Mouse (Mus musculus) thymus, postnatal 14 days (tissue): ENCODE measurements around the gene 1700010B08Rik.
"Not testable (repeated sequence)": the region's sequence is repeated elsewhere in the genome, so short reads cannot be mapped to it uniquely, and the experiment has no call there.

Experiments used
- DNase-seq: peaks from one replicate; pipeline ENCODE4 v3.0.0; 2021

1700010B08Rik gene

DNA sequence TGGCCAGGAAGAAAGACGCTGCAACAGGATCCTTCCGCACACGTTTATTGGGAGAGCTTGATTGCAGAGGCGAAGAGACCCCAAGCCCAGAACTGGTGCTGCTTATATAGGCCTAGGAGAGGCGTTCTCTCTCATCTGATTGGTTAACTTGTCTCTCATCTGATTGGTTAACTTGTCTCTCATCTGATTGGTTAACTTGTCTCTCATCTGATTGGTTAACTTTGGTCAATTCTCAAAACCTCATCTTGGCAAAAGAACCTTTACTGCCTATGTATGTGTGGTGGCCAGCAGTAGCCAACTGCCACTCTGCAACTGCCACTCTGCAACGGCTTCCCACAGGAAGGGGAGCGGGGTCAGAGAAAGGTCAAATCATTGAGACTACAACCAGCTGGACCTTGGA, at the start of gene 1700010B08Rik:
1700010B08Rik (plus strand) TSS at position 301 of the 400 bp plus-strand sequence.
- DNase-seq, result not testable (repeated sequence)

DNA sequence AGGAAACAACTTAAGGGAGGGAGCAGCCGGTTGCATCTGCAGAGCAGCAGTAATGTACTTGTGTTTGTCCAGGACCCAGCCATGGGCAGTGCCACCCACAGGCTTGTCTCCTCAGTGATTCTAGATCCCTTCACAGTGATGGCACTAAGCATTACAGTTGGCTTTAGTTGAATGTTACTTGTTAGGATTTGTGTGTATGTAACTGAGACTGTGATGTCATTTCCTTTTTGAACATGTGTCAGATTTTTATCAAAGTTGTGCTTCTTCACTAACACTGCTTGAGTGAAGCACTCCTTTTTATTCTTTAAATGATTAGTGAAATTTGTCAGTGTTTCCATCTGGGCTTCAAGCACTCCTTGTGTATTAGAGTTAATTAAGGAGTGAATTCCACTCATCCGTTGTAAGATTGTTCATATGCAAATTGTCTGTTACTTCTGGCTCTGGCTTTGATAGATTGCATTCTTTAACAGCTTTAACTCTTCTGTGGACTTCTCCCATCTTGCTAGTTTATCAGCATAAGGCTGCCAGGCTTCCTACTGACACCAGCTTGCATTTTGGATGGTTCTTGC, 46.8 kb upstream of the 1700010B08Rik start:
- no peak for DNase-seq

DNA sequence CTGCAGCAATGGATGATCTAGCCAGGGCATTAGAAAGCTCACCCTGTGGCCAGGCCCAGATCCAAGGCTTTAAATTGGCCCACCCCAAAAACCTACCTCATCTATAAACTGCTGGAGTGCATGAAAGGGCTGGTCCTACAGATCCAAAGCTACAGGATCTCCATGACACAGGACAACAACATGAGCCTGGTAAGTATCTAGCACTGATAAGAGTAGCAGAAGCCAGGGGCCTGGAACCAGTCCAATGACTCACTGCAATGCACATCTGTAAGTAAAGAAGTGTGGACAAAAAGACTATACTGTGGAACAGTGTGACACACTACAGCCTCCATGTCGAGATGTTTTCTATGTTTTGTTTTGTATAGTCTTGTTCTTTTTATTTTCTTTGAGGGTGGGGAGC, 45.7 kb upstream of the 1700010B08Rik start:
- no peak for DNase-seq

DNA sequence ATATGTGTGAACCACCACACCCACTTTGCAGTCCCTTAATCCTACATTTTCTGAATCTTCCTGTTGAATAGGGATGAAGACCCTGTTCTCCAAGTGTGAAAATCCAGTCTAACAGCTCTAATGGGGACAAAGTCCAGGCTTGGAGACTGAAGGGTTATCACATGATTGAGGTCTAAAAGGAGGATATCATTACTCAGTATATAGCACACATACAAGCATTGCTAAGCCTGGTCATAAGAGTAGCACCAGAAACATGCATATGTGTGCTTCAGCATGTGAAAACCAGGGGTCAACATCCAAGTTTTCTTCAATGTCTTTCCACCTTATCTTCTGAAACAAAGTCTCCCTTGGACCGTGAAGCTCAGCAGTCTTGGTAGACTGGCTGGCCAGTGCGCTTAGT, 40.6 kb upstream of the 1700010B08Rik start:
- no peak for DNase-seq

DNA sequence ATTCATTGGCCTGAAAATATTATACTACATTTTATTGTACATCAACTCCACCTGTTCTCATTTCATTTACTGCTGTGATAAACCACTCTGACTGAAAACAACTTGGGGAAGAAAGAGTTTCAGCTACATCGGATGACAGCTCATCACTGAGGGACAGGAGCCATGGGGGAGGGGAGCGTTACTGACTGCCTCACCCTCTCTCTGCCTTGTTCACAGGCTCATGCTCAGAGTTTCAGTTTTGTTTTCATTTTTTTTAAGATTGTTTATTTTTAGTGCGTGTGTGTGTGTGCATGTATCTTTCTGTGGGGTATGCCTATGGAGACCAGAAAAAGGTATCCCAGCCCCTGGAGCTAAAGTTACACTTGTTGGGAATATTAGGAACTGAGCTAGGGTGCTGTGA, 40.0 kb upstream of the 1700010B08Rik start:
- peak; percentile 55 for DNase-seq

DNA sequence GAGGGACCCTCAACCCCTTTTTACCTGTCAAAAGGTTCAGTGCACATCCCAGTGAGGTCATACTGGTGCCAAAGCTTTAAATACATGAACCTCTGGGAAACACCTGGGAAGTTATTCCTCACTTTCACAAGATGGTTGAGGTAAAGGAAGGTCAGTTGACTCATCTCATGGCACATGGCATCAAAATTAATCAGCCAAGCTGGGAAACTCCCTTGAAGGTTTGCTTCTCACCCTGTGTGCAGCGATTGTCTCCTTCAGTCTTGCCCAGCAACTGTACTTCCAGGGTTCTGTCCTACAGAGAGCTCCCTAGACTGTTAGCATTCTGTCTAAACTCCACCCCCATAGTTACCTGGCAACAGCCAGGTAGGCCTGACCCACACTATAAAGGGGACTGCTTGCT, 39.1 kb upstream of the 1700010B08Rik start:
- DNase-seq, result no peak

DNA sequence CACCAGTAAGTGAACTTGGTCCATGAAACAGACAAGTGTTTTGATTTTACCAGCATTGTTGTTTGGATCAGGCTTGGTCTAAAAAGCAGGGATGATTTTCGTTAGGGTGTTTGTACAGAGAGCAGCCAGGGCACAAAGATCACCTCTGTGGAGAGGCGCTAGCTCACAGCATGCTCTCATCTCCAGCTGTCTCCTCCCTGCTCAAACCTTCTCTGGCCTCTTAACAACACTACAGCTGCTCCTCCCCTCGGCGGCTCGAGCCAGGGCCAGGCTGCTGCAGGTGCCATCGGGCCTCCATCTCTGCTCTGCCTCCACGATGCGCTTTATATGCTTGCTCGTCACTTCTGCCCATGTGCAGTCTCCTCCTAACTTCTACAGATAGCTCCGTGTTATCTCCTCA, 36.4 kb upstream of the 1700010B08Rik start:
- DNase-seq, result no peak

DNA sequence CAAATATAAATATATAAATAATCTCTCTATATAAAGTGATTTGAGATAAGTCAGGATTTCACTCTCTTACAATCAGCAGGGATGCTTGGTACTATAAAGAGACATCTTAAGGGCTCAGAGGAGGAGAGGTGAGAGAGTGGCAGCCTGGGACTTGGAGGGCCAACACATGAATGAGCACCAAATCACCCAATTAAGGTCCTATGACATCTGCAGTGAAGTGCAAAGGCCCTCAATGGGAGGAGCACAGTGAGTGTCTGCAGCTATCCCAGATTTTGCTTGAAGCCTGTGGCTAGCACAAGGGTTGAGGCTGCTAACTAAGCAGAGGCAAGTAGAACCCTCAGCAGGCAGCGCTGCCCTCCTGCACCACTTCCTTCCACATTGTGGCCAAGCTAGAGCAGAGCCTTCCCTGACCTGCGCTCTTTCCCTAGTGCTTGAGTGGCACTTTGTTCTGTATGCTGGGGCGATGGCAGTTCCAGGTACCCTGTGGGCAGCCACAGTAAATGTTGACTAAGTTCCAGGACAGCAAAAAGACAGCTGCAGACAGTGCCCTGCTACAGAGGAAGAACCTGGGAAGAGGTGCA, 33.3 kb upstream of the 1700010B08Rik start:
- peak; percentile 15 for DNase-seq

DNA sequence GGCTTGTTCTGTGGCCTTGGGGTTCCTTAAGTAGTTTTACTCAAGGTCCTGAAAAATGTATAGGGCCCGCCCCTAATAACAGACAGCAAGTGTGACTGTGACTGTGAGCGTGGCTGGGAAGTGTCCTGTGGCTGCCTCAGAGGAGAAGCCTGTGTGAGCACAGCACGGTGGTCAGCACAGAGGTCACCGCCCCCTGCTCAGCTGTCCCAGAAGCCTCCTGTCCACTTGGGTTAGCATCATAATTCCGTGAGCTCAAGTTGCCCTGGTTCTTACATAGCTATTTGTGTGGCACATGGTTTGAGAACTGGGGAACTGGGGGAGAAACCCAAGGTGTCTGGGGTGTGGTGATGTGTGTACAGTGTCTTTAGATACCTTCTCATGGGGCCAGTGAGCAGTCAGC, 31.9 kb upstream of the 1700010B08Rik start:
- no peak for DNase-seq

DNA sequence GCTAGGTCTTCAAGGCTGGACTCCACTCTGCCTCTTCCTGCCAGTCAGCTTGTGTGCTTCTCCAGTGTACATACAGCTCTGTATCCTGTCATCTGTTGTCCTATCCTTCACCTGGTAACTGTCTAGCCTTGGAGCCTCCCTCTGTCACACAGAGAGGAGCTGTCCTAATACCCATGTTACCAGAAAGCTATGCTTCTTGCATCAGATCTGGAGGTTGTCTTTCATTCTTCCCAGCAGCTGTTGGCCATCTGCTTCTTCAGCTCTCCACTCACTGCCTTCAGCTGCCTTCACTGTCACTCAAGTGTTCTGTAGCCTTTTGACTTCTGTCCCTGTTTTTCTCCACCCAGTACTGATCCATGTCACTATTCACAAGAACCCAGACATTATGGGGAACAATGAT, 29.4 kb upstream of the 1700010B08Rik start:
- no peak for DNase-seq

DNA sequence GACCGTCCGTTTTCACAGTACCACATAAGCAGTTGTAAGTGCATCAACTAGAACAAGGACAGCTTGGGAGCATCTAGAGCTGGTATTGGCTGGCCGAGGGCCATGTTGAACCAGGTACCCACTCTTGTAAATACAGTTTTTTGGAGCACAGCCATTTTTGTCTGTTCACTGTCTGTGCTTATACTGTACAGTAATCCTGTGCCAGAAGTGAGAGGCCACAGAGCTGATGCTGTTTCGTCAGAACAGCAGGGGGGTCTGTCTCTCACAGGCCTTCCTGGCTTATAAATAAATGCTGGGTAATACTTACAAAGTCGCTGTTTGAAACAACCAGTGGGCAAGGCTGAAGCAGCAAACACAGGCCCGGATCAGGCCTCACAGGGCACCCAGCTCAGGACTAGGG, 27.5 kb upstream of the 1700010B08Rik start:
- no peak for DNase-seq

DNA sequence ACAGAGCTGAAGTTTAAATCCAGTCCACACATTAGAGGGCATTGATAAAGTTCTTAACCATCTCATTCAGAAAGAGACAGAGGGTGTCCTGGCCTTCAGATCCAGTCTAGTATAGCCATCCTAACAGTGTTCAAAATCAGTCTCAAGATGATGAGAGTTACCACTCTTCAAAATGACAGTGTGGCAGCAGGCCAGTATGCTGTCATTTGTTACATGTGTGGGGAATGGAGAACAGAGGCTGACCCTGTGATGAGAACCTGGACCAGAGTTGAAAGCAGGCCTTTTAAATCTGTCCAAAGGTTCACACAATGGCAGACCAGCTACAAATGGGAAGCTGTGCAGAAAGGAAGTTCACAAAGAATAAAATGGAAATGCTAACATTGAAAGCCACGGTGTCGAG, 26.5 kb upstream of the 1700010B08Rik start:
- DNase-seq, result no peak

DNA sequence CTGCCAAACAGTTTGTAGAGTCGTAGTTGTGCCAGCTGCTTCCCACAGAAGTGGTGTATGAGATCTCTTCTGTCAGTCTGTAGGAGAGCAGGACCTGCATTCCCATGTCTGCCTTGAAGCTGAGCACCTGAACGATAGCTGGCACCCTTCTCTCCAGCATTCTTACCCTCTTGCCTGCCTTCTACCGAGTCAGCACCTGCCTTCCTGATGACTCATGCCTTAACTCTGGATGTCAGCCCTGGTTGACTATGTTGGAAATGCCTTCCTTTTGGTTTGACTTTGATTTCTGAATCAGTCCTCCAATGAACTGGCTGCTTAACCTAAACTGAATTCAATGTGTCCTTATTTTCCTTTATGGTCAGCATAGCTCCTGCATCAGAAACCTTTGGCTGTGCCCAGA, 20.4 kb upstream of the 1700010B08Rik start:
- no peak for DNase-seq

DNA sequence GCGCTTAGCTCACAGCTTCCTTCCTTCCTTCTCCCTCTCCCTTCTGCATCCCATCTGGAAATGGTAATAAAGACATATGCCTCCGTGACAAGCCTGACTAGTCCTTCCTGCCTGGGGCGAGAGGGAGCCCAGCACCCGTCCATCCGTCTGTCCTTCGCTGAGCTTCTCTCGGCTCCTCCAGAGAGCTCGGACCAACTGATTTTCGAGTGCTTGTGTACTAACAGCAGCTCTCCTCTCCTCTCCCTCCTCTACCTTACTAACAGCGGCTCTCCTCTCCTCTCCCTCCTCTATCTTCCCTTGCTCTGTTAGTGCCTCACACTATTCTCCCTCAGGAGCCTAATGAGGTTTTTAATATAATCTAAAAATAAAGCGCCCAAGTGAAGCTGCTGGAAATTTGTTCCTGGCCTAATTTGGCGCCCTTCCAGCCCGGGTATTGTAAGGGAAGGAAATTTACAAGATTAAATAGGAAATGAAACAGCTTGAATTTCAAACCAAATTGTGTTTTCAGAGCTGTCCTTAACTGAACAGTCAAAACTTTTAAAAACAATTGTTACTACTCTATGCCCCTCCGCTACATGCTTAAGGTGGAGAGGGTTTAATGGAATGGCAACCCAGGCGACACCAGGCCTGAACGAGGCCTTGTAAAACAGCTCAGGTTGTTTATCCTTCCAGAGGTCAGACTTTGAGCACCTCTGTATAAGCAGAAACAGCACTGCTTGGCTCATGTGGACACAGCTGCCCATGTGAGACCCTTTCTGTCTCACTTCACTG, 16.9 kb upstream of the 1700010B08Rik start:
- no peak for DNase-seq

DNA sequence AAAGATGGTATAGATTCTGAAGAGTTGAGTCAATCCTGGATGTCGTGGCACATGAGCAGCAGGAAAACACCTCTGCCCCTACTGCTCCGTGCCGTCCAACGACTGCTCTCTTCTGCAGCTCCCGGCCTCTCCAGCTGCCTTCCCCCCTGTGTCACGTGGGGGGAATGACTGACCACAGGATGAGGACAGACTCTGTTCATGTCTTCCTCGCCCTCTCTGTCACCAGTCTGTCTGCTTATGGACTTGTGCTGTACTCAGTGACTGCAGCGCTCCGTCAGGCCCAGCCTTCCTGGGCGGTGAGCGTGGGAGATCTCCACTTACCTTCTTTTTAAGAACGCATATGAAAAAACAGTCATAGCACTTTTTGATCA, 16.4 kb upstream of the 1700010B08Rik start:
- no peak for DNase-seq

DNA sequence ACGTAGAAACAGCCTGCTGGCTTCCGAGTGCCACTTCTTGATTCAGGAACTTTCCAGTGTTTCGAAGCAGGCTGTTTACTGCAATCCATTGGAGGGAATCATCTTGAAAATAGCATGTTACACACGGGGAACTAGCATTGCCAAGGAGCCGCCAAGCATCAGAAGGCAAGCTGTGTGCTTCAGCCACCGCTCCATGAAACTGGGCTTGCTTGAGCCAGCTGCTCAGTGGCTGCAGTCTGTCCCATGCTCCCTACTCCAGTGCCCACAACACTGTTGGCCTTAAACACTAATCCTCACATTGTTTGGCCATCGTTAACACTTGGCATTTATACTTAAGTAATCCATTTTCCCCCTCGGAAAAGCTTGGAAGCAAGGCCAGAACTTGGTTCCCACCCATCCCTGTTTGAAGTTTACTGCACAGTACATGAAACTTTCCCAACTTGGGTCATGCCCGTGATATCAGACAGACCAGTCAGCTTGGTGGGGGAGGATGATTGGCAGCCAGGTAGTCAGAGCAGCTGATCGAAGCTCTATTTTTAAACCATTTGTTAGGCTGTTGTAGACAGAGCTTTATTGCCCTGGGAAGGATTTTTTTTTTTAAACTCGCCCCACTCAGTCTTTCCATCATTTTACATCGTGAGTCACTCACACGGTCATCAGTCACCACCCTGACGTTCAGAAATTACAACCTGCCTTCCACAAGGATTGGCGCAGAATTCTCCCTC, 13.2 kb upstream of the 1700010B08Rik start:
- no peak for DNase-seq

DNA sequence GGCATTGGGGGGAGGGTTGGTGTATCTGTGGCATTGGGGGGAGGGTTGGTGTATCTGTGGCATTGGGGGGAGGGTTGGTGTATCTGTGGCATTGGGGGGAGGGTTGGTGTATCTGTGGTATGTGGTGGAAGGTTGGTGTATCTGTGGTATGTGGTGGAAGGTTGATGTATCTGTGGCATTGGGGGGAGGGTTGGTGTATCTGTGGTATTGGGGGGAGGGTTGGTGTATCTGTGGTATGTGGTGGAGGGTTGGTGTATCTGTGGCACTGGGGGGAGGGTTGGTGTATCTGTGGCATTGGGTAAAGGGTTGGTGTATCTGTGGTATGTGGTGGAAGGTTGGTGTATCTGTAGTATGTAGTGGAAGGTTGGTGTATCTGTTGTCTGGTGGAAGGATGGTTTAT, 11.6 kb upstream of the 1700010B08Rik start:
- DNase-seq, result not testable (repeated sequence)

DNA sequence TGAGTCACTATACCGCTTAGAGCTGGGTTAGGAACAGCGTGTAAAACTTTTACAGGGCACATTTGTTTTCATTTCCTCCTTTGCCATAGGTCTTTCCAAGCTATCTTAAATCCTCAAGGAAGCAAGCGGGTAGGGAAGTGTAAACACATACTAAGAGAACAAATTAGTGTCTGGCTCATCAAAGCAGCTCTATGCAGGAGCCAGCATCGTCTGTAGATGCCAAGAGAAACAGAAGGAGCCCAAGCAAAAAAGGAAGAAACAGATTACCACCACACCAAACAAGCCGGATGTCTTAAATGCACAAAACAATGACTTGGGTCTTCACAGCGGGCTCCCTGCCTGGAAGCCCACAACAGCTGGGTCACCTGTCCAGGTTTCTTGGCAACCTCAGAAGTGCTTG, 9.0 kb upstream of the 1700010B08Rik start:
- DNase-seq, result no peak

DNA sequence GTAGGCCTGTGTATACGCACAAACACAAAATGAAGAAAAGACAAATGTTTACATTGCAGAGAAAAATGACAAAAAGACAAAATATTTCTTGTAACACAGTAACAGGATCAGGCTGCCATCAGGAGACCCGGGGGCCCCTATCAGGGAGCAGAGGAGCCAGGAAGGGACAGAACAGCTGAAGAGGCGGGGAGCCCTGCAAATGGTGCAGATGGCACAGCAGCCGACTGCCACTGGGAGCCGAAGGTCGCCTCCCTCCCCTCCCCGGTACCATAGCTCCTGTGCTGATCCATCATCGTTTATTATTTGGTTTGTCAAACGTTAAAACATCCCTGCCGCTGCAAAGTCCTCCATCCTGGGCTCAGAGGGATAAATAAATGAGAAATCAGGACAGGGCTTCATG, 6.6 kb upstream of the 1700010B08Rik start:
- no peak for DNase-seq

DNA sequence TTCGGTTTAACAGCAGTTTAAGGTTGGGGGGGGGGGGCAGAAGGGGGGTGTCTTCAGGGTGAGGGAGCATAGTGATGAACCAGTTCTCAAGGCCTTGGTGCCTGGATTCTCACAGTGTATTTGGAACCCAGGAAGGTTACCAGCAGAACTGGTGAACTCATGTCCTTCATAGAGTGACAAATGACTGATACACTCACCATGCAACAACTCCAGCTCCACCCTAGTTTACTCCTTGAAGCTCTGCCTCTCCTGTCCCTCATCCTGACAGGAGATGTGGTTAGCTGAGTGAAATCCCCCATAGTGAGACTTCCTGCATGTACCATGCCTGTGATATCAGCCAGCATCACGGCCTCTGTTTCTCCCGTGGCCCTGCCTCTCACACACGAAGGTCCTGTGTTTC, 6.0 kb upstream of the 1700010B08Rik start:
- no peak for DNase-seq

DNA sequence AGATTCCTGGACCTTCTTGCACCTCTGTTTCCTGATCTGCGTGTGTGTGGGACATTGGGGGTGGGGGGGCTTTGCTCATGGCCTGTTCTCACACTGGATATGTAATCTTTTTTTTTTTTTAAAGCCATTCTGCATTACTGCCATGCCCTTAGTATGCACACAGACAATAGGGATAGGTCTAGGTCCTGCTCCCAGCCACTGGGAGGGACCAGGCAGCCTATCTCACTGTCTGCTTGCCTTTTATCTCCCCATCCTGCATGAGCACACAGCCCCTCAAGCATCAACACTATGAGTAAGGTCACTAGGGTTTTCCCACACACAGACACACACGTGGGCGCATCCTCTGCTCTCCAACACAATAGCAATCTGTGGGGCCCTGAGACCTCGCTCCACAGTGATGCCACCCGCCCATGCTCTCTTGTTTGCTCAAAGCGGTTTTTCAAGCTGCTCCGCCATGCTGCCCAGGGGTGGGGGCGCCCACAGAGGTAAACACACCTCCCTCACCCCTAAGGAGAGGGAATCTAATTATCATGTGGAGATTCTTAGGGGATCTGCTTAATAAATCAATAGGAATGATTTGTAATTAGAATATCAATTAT, 4.5 kb upstream of the 1700010B08Rik start:
- no peak for DNase-seq

DNA sequence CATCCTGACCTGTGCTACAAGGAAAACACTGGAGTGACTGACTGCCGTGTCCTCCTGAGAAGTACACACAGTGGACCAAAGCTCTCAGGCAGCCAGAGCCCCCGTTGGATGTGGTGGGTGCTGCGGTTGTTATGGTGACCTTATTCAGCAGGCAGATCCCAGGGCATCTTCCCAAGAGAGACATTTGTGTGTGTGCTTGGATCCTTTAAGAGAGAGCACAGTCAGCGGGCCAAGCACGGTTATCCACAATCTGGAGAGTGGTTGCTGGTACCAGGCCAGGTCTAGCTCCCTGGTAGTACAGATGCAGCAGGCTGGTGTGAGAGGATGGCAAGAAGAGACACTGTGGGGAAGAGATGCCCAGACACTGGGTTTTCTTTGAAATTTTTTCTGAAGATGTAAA, 2.2 kb upstream of the 1700010B08Rik start:
- no peak for DNase-seq

DNA sequence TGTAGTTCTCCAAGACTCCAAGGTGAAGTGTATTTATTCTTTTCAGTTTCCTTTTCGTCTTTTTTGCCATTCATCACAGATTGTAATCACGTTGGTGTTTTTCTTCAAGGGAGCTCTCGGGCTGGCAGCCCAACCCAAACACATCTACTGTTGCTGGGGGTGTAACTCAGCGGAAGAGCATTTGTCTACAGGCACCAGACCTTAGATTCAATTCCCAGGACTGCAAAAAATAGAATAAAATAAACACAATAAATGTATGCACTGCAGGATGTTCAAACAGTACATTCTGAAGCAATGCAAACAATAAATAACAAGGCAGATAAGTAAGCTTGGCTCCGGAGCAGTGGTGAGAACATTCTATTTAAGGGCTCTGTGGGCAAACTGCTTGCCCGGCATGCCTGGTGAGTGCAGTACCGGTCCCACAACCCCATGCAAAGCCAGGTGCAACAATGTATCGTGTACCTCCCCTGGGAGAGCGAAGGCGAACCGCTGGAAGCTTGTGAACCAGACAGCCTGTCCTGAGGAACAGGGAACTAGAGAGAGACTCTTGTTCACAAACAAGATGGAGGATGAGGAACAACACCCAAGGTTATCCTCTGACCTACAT, 3.1 kb downstream of the 1700010B08Rik start:
- no peak for DNase-seq
